Mouse (Mus musculus) frontal cortex, postnatal 25 days (tissue): ENCODE measurements at regions not wholly inside any gene's neighbourhood (a gene's known extent, or its start where the extent isn't known, plus 50 kb on each side); places are given as distances from the start of the nearest gene placed in this dataset.

ENCODE experiments used
- DNase-seq, 2 experiments: peaks; one replicate each; pipeline ENCODE4 v3.0.0; 2022; ENCODE audit warnings: low spot score in 2 of 2

- DNase-seq, result peak in 1 of 2 experiments; percentile 39
Observed at GRCm38 (mm10) chr15:84616880-84617279, 52.5 kb upstream of the Prr5 start.

- DNase-seq, result peak; percentile 94 to 99
Observed at GRCm38 (mm10) chr15:84613536-84614527, 55.6 kb upstream of the Prr5 start.

GRCm38 (mm10) chr15:84612961-84613360 is 55.3 kb upstream of the Rtl6 start:
- no peak for DNase-seq

- peak; percentile 33 to 38 for DNase-seq
Observed at GRCm38 (mm10) chr15:84609825-84610442, 52.3 kb upstream of the Rtl6 start.

GRCm38 (mm10) chr15:84609063-84609462 is 51.4 kb upstream of the Rtl6 start:
- DNase-seq, result no peak
